Mouse (Mus musculus) T-helper 17 cell (primary cell): Measurements from ENCODE around the gene Gys2.
"Not testable (repeated sequence)": the region's sequence is repeated elsewhere in the genome, so short reads cannot be mapped to it uniquely, and the experiment has no call there.

ENCODE experiments used
- in situ Hi-C, 2 experiments: fragments of 300-600 bp; cut with MboI, MseI; formaldehyde crosslinking; loops; 1 replicate in 1 of 2; 2 replicates in 1 of 2; pipeline ENCODE4 v1.15.1; 2025; ENCODE audit warnings: high pct_unique_total_duplicates in 2 of 2

The Gys2 gene

DNA sequence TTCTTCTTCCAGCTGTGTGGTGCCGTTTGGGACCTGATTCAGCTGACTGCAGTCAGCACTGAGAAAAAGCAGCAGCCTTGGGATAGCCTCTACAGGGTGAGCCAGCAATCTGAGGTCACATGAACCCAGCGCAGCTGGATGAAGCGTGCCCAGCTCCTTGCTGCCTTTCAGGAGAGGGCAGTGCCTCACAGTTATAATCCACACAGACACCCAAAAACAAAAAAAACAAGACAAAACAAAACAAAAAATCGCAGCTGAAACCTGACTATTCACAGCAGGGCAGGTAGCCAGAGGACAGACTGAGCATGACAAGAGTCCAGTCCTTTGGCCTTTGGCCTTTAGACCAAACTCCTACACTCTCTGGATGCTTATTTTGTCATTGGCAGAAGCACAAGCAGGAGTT, at the start of gene Gys2:
Gene Gys2, minus strand, starts transcription at position 309 of the 403 bp plus-strand sequence.
- in situ Hi-C loops, result no loop called here

DNA sequence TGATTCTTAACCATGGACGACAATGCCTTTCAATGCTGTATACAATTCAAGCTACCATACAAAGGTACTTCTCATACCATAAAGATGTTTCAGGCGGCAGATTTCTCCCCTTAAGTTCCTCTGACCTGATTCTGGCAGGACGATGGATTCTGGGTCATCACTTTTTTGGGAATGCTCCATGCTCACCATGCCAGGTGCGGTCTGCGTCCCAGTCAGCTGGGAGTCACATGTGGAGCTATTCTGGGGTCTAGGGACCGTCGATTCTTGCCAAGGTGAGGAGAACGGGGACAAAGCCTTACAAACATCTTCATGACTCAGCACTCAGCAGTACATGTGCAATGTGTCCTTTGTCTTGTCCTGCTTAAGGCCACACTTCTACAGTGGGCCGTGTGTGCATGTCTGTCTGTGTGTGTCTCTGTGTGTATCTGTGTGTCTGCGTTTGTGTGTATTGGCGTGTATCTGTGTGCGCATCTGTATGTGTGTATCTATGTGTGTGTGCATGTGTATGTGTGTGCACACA, 48.7 kb upstream of the Gys2 start:
- in situ Hi-C loops, result loop anchor here in 1 of 2 experiments (5.0 kb wide), 1 partner anchor 216 kb away; no protein-coding TSS in a partner anchor

DNA sequence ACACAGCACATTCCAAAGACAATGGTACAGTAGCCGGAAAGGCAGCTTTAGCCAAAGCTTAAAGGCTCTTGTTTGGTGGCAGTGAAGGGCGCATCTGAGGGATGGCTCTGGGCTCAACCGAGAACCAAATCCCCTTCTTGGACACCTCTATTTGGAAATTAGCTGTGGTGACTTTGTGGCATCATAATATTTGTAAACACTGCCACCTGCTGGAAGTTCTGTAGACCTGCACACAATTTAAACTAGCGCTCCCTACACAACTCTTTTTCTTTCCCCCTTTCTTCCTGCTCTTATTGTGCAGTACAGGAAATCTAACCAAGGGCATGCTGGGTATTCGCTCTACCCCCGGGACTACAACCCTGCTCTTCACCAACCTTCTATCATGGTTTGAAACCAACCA, 46.2 kb upstream of the Gys2 start:
- in situ Hi-C loops, result loop anchor here in 1 of 2 experiments (10.0 kb wide), 1 partner anchor 134 kb away; the partner anchor contains the start of genes Golt1b and Recql

DNA sequence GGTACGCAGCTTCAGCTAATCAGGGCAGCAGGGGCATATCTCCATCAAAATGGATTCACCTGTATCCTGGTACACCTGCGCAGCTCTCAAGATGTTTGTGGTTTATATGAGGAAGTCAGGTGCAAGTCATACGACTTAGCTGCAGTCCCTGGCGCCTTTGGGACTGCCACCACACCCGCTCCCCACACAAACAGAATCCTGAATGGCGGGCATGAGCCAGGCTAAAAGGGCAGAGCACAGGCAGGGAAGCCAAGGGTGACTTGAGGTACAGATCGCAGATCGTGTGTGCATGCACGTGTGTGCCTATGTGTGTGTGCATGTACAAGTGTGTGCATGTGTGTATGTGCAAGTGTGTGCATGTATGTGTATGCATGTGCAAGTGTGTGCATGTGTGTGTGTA, 42.5 kb upstream of the Gys2 start:
- in situ Hi-C loops, result loop anchor here in 1 of 2 experiments (10.0 kb wide), 1 partner anchor 131 kb away; the partner anchor contains the start of genes Golt1b and Recql

DNA sequence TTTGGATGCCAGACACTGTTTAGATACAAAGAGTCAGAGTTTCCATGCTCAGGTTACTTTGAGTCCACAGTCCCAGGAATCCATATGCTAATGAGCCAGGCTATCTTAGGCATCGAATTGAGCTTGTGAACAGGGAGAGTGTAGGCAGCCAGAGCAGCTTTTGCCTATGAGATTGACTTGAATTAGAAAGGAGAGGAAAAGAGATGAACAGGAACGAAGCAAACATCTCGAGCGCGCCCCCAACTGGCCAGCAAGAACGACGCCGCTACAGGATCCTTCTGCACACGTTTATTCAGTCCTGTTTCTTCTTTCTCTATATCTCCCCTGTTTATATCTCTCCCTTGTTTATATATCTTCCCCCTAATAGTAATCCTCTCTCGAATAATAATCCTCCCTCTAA, 42.0 kb upstream of the Gys2 start:
- in situ Hi-C loops, result loop anchor here in 1 of 2 experiments (10.0 kb wide), 1 partner anchor 130 kb away; the partner anchor contains the start of genes Golt1b and Recql

DNA sequence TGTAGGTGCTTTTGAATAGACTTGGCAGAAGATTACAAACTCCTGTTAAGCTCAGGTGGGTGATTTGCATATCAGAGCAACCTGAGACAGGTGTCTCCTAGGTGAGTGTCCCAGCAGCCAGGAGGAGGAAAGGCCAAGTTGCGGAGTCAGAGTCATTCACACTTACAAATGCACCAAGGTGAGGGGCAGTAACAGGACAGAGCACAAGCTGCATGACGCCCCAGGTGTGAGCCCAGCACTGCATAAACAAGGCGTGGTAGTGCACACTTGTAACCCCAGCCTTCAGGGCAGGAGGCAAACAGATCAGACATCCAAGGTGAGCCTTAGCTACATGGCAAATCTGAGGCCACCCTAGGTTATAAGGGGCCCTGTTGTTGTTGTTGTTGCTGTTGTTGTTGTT, 40.0 kb upstream of the Gys2 start:
- in situ Hi-C loops, result loop anchor here in 1 of 2 experiments (10.0 kb wide), 1 partner anchor 128 kb away; the partner anchor contains the start of genes Golt1b and Recql

DNA sequence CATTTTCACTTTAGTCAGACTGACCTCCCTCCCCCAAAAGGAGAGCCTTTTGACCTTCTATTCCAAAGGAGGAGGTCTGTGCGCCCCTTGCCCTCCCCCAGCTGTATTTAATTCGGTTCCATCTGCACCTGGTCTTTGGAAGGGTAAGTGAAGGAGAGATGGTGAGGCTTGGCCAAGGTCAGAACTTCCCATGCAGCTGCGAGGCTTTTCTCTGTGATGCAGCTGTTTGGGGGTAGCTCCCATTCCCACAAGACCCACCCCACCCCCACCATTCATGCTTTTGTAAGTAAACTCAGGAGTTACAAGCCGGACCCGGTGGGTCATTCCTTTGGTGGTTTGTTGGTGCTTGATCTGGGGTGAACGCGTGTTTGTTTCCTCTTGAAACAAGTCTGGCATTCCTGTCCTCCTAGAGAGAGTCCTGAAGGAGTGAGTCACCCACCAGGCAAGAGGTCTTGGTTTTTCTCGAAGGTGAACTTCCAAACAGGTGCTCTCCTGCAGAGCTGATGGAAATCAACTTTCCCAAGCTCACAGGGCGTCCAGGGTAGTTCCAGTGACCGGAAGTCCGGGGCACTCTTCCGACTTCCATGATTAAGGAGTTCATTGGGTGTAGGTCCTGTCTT, 38.7 kb upstream of the Gys2 start:
- in situ Hi-C loops, result loop anchor here in 1 of 2 experiments (10.0 kb wide), 1 partner anchor 127 kb away; the partner anchor contains the start of genes Golt1b and Recql

DNA sequence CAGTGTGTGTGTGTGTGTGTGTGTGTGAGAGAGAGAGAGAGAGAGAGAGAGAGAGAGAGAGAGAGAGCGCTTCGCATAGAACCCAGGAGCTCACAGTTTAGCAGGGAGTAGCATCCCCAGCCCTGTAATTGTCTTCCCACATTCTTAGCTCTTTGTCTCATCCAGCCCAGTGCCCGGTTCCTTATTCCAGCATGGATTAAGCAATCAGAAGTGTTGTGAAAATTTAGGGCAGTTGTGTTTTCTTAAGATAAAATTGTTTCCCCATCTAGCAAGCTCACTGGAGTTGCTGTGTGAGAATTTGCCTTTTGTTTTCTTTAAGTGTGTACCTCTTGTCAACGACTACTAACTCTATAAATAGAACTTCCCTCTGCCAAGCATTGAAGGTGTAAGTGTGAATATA, 35.8 kb upstream of the Gys2 start:
- in situ Hi-C loops, result loop anchor here in 1 of 2 experiments (5.0 kb wide), 1 partner anchor 96 kb away; the partner anchor contains the start of gene Spx

DNA sequence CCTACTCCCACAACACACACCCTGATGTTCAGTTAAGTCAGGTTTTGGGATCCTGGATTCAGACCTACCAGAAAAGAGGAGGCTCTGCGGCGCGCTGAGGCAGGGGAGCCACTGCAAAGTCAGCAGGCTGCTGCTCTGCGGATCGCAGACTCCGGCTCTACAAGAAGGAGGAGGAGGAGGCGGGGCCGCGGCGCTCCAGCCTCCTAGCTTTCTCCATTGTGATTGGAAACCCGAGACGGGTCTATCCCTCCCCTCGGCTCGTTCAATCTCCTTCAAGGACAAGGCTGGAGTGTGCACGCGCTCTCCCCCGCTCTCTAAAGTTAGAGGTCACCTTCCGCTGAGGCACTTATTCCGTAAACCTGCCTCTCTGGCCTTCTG, 34.9 kb upstream of the Gys2 start, which contains the start of gene Ldhb:
Gene Ldhb, minus strand, starts transcription at position 173 of the 378 bp plus-strand sequence.
- in situ Hi-C loops, result loop anchor here in 1 of 2 experiments (5.0 kb wide), 1 partner anchor 95 kb away; the partner anchor contains the start of gene Spx

DNA sequence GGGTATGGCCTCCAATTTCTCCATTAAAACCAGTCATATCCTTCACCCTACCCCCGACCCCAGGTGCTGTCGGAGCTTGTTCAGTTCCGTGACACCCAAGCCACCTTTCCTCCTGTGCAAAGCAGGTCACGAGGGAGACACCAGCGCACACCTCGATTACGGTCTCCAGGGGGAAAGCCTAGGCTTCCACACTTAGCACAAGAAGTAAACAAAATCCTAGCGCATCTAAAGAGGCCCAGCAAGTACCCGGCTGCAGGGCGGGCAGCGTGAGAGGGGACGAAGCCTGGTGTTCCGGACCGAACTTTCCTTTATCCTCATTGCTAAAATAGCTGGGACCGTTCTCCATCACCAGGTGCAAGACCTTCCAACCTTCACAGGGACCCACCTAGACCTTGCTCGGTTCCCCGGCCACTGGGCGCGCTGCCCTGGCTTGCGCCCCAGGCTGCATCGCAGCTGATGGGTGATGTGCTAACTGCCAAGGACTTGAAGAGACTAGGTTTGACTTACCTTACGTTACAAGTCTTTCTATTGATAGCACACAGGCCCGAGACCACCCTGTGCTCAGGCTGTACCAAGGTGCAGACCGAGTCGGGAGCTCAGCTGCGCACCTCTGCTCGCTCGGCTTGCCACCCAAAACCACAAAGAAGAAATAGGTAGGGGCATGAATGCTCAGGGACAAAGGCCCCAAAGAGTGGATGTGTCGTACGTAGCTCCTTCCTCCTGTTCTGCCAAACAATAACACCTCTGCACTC, 34.3 kb upstream of the Gys2 start:
- in situ Hi-C loops, result loop anchor here in 1 of 2 experiments (5.0 kb wide), 1 partner anchor 95 kb away; the partner anchor contains the start of gene Spx

DNA sequence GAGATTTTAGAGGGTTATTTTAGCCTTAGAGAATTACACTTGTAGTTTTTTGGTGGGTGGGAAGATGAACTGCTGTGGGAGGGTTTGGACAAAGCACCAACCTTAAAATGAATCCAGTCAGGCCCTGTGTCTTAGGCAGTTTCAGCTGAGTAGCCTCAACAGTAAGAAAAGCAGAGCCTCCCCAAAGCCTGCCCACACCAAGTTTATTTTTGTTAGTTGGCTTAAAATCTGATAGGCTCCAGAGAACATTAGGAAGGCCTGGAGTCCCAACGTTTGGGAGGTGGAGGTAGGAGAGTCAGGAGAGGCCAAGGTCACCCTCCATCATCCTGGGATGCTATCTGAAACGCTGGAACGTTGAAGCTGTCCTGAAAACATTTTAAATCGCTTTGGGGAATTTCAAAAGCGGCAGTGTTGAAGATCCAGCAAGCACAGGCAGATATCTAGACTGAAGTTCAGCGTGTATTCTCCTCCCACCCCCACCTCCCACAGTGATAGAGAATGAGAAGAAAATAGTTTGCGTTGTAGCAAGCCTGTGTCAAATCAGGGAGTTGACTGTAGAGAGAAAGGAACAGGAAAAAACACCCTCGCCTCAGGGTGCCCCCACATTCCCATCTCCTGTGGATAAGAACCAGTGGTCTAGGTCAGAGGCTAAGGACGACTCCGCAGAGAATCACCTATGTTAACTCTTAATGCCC, 33.6 kb upstream of the Gys2 start:
- in situ Hi-C loops, result loop anchor here in 1 of 2 experiments (5.0 kb wide), 1 partner anchor 94 kb away; the partner anchor contains the start of gene Spx

DNA sequence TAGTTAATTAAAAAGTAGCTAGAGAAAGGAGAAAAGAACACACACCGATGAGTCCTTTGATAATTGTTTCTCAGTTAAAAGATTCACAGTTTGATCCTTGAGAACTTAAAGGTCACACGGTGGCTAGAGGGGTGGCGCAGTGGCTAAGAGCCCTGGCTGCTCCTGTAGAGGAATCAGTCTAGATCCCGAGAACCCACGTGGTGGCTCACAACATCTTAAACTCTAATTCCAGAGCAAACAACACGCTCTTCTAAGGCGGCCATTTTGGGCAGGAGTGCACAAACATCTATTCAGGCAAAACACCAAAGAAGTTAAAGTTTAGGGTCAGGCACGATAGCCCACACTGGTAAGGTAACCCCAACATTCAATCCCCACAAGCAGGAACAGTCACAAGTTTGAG, 30.7 kb upstream of the Gys2 start:
- in situ Hi-C loops, result no loop called here

DNA sequence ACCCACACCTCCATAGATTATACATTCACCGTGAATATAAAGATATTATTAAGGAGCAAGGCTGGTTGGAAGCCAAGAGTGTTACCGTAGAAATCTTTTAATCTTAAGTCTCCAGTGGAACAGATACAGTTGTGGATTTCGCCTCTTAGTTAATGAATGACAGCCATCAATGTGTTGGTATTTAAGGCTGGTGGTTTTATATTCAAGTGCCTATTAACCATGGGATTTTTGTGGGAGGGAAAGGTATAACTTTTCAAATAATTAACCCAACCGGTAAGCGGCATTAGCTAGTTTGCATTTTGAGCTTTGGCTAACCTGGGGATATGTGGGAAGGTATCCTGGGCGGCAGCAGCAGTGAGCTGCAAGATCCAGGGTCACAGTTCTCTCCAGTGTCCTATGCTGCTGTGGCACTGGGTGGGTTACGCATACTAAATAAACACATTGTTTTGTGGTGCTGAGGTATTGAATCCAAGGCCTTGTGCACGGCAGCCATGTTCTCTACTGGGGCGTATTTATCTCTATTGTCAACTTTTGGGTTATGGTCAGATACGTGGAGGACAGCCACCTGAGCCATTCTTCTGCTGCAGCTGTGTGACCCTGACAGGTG, 29.7 kb upstream of the Gys2 start:
- in situ Hi-C loops, result no loop called here

DNA sequence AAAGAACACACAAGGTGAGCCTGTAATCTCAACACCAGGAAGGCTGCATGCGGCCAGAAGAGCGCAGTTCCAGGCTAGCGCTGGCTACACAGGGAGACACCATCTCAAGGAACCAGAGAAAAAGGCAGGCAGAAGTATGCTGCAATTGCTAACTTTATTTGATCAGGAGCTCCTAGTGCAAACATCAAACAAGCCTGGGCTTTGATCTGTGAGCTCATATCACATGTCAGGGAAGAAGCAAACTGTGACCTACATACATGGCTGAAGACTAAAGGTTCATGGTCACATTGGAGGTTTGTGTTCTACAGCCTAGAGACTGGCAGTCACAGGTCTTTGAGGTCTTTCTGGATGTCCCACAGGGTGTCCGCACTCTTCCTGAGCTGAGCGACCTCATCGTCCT, 17.2 kb upstream of the Gys2 start:
- in situ Hi-C loops, result not testable (repeated sequence)

DNA sequence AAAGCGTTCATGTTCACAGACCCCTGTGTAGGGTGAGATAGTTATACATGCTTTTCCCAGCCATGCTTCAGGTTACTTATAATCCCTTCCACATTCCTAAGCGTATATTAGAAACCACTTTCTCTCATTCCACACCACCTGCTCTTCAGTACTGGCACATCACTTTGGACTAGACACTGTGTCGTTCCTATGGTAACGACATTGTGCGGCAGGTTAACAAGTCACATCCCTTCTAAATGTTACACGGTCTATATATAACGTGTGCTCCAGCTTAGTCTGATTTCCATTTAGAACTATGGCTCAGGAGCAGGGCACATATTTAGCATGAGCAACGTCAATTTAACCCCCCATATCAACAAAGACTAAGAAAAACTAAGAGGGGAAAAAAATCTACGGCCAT, 14.7 kb upstream of the Gys2 start:
- in situ Hi-C loops, result no loop called here

DNA sequence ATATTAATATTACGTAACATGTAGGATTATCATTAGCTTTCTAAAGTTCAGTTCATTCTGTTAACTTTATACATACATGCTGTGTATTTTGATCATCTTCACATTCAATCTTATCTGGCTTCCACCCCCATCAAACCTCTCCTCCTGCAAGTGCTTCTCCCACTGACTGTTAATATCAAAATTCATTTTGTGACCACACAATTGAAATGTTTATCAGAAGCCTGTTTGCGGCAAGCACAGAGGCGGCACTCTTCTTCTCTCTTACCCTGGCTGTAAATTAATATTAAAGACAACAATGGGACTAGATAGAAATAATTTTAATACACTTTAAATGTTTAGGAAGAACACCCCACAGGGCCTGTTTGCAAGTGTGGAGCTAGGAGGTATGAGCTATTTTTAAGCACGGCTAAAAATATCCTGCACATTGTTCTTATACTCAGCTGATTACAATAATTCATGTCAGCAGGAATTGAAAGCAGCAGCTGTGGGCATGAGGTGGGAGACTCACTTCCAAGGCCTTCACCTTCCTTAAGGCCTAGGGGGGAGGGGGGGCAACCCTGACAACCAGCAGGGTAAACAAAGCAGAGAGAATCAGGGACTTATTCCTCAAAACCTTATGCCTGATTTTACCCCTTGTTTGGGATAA, 12.7 kb upstream of the Gys2 start:
- in situ Hi-C loops, result no loop called here

DNA sequence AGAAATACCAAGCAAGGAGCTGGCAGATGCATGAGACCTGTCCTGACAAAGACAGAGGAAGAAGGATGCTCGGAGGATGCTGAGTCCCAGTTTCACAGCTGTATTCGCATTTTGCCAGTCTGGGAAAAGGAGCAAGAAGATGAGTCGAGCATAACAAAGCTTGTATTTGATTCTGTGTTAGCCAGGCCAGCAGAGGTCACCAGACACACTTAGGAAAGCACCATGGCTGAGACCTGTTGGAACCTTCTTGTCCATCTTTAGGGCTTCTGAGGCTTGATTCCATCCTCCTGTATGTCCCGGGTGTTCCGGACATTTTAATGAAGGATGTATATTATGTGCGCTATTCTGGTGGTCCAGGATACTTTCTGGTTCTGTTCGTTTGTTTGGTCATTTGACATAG, 4.3 kb upstream of the Gys2 start:
- in situ Hi-C loops, result no loop called here

DNA sequence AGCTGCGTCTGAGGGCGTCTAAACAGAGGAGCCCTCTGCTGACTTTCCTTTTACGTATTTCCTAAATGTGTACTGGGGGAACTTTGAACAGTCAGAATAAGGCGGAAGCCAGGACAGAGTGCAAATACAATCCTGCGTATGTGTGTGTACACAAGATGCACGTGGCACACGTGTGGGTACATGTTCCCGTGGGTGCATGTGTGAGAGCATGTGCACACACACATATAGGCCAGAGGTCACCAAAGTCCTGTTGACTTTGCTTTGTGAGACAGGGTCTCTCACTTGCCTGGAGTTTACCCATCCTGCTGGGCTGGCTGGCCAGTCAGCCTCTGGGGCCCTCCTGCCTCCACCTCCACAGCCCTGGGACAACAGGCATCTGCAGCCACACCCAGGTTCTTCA, 1.8 kb downstream of the Gys2 start:
- in situ Hi-C loops, result no loop called here

DNA sequence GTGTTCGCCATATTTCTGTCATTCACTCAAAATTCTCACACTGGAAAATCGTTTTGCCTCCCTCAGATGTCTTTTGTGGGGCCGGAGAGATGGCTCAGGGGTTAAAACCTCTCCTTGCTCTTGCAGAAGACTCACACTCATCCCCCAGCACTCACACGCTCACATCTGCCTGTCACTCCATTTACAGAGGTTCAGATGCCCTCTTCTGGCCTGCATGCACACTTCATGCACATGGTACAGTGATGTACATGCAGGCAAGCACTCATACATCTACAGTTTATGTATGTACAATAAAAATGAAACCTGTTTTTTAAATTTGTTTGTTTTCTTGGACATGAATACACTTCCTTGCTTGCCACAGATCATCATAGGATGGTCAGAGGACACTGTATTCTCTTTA, 3.3 kb downstream of the Gys2 start:
- in situ Hi-C loops, result no loop called here

DNA sequence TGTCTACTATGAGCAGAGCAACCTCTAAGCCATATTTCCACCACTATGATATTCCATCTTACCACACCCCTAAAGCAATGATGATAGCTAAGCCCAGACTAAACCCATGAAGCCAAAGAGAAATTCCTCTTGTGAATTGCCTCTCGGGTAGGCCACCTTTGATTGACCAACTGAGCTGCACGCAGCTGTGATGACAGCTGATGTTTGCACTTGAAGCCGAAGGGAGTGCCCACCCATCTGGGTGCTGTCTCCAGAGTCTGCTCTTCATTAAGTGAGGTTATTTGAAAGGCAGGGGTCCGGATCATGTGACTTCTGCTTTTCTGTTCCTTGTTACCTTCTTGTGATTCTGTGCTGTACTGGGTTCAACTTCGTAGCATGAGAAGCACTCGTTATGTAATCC, 10.7 kb downstream of the Gys2 start:
- in situ Hi-C loops, result no loop called here
